Mouse (Mus musculus) adrenal gland, postnatal 25 days (tissue): ENCODE measurements at regions not wholly inside any gene's neighbourhood (a gene's known extent, or its start where the extent isn't known, plus 50 kb on each side); places are given as distances from the start of the nearest gene placed in this dataset.

Source experiments
- DNase-seq: peaks from one replicate; pipeline ENCODE4 v3.0.0; 2021; ENCODE audit warnings: mixed read lengths

DNA sequence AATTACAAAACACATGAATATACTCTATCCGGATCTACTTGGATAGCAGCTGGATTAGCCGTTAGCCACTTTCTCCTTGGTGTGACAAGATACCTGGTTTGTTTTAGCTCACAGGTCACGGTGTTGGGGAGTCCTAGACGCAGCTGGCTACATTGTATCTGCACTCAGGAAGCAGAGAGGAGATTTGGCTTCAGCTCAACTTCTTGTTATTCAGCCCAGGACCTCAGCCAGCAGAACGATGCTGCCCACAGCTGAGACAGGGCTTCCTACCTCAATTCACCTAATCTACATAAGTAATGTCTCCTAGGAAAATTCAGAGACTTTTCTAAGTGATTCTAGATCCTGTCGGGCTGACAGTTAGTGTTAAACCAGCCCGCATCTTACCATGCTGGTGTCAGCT, 289.4 kb downstream of the 3100002H09Rik start:
- DNase-seq: no peak

DNA sequence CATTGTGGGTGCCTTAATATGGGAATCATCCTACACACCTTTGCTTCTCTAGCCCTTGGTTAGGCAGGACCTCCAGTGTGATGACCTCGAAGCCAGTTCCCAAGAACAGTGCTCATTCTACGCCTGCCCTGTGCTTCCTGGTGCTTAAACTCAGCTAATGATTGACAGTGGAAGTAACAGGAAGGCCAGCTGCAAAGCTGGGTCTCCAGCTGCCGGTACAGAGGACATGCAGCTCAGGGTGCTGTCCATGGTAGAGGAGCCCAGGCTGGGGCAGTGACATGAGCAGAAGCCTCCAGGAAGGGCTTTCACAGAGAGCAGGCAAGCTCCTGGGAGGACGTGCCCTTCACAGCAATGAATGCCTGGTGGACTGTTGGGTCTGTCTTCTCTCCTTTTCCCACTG, 293.6 kb downstream of the 3100002H09Rik start:
- DNase-seq: no peak

DNA sequence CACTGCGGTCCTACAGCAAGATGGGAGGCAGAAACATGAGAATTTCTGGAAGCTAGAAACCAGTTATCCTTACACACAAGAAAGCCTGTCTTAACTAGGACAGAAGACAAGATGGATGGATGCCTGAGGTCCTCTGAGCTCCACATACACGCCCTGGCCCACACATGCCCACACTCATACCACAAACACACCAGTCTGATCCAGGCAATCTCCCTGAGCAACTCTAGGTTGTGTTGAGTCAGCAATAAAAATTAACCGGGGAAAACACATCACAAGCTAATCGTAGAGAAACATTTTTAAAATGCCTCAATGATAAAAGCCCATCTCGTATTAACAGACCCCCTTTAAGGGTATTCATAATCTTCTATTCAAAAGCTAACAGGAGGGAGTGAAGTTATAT, 298.9 kb downstream of the 3100002H09Rik start:
- no peak for DNase-seq

DNA sequence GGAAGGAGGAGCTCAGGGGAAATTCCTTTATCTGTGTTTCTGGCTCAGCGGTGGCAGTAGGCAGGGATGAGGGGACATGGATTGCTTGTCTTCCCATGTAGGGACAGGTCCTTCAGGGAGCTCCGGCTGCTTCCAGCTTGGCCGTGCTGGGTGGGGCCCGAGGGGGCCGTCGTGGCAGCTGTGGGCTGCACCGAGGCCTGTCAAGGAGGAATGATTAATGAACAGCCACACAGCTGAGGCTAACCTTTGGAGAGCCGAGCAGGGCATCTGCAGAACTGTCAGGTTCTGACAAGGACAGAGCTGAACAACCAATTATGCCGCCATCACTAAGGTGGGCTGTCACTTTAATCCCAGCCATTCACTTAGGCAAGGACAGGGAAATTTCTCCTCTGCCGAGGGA, 300.0 kb downstream of the 3100002H09Rik start:
- DNase-seq: no peak

DNA sequence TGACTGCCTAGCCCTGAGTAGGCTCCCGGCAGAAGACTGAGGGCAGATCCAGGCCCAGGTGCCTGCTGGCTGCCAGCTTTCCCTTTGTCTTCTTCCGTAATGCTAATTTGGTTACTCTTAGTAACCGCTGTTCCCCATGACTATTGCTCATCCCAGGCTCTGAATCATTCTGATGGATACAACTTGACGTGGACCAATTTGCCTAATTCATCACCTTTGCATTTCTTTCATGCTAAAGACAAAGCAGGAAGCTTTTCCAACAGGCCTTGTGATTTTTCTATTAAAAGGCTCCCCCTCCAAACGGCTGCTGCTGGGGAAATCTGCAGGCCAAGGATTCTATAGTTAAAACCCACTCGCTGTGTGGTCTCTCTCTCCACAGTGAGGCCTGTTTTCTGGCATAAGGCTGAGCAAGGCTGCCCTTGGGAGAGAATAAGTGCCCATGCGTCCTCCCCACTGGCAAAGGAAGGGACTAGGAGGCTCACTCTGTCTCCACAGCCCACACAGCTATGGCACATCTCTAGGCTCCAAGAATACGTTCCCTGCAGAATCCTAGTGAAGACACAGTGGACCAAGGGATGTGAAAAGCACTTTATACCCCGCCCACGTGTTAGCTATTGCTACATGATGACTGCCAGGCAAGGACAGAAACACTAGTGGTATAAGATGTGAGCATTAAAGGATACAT, 304.6 kb downstream of the 3100002H09Rik start:
- DNase-seq: no peak

DNA sequence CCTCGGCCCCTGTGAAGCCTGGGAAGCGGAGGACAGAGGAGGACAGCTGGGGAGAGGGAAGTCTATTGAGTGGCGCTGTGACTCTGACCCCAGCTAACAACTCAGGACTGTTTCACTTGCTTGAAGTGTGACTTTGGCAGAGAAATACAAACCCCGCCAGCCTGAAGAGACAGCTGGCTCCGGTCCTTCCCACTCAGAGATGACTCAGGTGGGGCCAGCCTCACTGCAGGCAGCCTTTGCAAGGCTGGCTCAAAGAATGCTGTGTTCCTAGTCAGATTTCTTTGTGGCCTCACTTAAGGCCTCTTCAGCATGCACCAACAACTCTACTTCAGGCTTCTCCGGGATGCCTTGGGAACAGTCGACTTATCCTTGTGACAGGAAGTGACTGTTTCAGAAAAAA, 307.7 kb downstream of the 3100002H09Rik start:
- no peak for DNase-seq

DNA sequence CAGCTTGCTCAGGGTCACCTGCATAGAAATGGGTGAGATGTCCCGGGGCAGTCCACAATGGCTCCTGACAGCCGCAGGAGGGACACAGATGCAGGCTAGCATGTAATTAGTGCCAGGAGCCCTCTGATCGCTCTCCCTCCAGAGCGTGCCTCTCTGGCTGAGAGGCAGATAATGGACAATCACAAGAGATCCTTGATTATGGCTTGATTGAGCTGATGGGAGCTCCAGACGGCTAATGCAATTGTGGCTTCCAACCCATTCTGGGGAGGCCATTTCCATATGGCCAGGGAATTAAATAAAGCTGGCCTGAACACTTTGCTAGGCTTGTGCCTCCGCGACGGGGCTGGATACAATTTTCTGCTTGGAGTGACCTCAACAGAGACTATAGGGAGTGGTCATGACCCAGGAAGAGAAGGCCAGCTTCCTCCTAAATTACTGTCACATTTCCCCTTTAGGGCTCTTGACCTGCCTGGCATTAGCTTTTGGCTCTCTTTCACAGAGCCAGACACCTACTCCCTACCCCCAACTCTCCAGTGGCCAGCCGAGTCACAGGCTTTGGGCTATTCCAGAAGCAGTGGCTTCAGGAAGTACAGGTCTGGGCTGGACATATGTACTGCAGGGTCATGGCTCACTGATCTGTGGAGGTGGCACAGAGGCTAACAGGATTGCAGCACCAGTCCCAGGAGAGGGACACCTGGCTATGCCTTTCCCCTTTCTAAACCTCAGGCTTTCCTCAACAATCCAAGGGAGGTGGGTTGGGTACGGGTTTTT, 311.8 kb downstream of the 3100002H09Rik start:
- no peak for DNase-seq

DNA sequence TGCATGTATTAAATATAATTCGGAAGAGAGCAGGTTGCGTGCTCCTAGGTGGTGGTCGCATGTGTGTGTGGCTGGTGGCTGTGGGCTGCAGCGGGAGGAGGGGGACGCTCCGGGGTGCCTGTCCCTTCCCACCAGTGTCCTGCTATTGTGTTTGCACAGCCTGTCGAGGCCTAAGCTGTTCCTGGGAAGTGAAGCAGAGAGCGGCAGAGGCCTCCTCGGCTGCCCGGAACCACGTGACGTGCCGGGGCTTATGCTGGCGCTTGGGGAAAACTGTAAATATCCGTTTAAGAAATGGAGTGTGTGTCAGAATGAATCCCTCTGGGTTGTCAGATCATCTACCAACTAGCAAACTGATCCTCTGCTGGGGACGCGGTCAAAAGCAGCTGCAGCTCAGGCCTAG, 318.3 kb downstream of the 3100002H09Rik start:
- no peak for DNase-seq

DNA sequence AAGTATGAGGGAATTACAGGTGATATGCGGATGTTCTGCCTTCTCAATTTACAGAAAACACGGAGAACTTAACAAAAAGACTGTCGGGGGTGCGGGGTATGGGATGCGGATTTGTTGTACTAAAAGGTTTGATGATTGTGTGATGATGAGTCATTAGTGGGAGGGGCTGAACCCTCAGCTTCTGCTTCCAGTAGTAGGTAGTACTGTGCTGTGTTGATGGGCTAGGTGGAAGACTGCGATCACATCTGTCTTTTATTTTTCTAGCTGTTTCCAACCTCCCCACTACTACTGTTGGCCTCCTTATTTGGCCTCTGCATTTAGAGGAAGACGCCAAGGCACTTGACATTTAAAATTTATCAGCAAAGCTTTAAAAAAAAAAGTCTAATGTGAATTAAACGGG, 318.8 kb downstream of the 3100002H09Rik start:
- DNase-seq: no peak

DNA sequence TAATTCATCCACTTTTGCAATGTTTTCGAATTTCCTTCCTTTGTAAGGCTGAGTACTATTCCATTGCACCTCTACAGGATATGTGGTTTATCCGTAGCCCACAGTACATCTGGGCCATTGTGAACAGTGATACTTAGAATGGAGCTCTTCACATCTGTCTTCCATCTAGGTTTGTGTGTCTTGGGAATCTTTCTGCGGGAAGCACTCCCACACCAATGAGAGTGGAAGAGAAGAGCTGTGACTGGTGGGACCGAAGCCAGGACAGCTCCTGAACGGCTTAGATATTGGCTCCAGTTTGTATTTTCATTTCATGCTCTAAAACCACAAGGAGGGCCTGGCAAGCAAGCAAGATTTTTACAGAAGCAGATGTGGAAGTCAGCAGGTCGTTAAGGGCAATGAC, 323.1 kb downstream of the 3100002H09Rik start:
- no peak for DNase-seq

DNA sequence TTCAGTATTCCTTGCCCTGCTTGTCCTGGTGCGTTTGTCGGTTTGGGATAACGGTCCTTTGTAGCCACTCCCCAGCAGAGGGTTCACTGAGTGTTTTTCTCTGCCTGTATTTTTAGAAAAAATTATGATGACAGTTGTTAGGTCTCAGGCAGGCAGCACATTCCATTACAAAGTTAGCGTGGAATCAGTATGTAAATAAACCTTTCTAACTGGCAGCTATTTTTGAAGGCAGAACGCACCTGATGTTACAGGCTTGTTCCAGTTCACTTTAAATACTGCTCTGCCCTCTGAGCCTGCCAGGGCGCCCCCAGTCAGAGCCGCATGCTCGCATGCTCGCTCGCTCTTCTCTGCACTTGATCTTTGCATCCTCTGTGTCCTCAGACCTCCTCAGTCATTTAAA, 331.9 kb downstream of the 3100002H09Rik start:
- no peak for DNase-seq

DNA sequence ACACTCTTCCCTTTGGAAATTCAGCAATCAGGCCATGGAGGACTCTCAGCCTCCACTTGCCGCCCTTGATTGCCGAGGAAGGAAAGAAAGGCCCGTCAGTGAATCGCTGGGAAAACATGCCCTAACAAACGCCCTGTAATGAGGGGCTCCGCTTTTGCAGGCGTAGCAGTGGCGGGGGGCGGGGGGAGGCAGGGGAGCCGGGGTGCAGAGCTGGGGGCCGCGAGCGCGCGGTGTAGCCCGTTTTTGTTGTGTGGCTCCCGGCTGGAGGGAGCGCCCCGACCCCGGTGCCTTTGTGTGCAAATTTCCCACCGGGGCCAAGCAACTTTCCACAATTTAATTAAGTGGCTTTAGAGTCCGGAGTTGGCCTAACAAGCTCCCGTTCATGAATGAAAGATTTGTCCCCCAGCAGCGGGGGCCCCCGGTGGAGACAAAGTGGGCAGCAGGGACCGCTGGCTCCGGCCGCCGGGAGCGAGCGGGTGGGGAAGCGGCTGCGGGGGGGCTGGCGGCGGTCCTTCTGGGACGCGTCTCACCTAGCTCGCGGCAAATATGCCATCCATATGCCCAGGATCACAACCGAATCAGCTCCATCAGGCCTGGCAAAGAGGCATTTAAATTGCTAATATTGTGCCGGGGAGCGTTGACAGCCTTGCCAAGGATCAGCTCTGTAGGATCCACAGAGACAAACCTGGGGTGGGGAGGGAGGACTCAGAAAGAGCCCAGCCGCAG, 333.0 kb downstream of the 3100002H09Rik start:
- DNase-seq: no peak

DNA sequence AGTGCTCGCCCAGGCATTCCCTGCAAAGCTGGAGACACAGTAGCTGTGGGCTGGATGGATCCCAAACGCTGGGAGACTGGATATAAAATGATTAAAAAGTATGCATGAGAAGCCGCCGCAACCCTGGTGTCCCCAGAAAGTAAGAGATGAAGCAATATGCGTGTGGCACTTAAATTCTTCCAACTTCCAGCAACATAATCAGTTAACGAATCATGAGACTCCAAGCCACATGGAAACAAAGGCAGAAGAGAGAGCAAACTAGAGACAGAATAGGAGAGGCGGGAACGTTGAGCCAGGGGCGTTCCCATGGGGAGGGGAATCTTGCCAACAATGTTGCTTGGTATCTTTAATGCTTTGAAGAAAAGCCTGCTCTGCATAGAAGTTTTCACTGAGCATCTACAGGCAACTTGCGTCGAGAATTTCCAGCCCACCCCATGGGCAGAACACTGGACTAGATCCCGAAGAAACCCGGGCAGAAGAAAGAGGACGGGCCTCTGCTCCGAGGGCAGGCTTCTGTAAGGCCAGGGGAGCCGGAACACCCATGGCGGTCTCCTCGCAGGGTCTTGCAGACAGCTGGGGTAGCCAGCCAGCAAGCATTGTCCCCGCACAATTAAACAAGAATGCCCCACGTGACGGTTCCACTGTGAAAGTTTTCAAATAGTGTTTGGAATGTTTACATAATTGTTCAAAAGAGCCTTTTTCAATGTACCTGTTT, 333.7 kb downstream of the 3100002H09Rik start:
- DNase-seq: no peak

DNA sequence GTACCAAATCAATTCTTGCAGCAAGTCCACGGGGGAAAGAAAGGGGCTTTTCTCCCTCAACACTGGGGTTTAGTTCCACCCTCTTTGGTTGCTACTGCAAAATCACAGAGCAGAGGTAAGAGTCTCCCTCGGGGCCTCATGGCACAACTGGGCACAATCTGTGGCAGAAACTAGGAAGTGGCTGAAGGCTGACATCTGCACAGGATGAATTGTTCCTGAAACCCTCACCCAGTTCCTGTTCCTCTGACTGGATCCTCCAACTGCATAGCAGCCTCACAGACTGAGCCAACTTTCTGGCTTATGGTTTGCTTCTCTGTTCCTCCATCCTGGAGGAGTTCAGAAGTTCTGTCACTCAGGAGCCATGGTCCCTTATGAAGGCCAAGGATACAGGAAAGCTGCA, 338.6 kb downstream of the 3100002H09Rik start:
- no peak for DNase-seq

DNA sequence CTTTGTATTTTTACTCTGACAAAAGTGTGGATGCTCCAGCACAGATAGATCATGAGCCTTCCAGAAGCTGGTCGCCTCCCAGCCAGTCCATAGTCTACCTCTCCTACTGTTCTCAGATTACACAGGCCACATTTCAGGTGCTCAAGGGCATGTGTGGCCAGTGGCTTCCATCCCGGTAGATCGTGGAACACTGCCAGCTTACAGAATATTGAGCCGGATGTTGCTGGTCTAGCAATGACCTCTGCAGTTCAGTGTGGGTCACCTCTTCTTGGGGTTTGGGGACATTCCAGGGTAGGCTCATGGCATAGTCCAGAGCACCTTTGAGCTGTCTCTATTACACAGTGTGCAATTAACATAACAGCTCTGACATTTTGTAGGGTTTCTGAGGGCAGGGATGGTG, 342.2 kb downstream of the 3100002H09Rik start:
- DNase-seq: no peak

DNA sequence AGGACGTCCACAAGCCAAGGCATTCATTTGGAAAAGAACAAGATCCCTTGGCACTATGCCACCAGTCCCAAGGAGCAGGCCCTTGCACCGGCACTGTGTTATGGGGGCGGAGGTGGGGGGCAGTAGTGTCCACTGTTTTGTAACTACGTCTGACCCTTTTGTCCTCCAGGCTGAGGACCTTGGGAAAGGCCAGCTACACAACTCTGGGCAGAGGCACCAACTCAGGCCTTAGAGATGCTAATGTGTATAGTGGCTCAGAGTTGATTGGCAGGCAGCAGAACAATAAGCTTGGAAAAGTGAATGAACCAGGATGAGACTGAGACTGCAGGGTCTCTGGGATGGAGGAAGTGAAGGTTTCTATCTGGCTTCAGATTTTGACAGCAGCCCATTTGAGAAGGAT, 344.0 kb downstream of the 3100002H09Rik start:
- DNase-seq: no peak

DNA sequence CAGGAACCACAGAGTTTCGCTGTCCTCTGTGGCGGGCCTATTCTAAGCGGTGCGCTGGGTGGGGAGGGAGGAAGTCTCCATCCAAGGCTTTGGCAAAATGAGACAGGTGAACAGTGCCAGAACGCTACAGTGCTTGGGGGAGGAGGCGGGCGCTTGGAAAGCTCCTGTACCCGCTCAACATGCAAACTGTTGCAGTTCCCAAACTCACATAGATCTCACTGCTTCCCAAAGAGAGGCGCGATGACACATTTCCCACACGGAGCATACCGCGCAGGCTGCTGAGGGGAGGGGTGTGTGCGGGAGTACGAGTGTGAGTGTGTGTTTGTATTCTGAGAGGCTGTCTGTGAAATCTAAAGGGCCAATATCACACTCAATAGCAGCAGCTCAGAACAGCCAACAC, 345.1 kb downstream of the 3100002H09Rik start:
- DNase-seq: no peak

DNA sequence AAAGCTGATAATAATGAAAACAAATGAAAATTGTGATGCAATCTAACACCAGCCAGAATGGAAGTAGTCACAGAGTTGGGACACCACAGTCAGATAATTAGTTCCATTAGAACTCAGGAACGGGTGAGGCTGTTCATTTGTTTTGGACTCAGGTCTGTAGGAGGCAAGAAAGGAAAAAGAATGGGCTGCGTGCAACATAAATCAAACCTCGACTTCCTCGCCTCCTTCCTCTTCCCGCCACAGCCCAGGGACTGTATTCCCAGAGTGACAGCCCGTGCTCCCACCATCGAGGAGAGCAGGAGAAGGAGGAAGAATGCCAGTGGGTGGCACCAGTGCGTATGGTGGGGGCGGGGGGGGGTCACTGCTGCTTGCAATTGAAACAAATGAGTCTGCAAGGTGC, 339.2 kb upstream of the 4930535I16Rik start:
- no peak for DNase-seq

DNA sequence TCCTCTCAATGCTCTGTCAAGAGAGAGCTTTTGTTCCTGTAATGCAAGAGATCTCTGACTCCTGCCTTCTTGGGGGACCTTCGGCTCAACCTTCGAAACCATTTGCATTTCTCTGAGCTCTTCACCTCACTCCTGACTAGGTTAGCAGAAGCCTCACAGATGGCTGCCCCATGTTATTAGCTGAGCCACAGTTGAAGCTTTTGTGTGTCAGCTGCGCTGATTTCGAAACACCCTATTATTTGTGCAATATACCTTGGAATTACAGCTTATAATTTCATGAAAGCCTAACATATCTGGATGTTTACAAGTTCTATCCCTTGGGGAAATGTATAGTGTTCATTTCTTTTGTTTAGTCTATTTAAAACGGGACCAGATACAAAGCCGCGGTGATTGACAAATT, 338.7 kb upstream of the 4930535I16Rik start:
- DNase-seq: no peak

DNA sequence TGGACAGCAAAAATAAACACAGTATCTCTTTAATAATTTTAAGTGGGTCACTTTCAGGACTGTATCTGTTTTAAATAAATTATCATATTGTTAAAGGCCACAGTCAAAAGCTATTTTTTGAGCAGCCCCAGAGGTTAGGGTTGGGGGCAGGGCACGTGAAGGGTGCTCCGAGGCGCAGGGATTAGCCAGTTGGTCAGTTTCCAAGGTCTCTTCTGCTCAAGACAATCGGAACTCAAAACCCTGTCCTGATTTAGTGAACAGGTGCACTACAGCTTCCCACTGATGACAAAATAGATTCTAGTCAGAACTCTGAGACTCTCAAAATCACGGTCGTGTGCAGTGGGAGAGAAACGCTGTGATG, 337.3 kb upstream of the 4930535I16Rik start:
- no peak for DNase-seq

DNA sequence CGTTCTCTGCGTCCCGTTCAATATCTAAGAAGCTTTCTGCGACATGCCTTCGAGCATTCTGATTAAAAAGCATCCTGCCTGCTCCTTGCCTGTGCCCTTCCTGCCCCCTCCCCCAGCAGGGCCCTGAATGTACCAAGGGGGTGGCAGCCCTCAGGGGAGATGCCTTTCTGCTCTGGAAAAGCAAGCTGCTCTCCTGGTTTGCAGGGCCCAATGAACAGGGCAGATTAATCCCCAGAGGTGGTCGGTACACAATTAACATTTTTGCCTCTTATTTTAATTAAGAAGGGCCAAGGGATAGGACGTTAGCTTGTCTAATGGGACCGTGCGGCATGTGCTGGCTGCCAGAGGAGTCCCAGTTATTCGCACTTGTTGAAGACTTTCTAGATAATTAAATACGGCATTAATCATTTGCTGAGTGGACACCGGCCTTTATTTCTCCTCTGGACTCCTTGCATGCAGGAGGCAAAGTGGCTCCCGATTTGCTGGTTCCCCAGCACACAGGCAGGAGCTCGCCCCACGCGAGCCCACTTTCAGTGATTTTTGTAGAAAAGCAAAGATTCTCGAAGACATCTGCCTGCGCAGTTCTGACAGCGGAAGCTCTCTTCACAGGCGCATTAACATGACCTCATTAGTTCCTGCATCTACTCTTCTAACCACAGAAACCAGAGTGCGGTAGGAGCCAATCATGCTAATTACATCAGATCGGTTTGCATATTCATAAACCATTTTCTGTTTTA, 336.8 kb upstream of the 4930535I16Rik start:
- DNase-seq: no peak

DNA sequence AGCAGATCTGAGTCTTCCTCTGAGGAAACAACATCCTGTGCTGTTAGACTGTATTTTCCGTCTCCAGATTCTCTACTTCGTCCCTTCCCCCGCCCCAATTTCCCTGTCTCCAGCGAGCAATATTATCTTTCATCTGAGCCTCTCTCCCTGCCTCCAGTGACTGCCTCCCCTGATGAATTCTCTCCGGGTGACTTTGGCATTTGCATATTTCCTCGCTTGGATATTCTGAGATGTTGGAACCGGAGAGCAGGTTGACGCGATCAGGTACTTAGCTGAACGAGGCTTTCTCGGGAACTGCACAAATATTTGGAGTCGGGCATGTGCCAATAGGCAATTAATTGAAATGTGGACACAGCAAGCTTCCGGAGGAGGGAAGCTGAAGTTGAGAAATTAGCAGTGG, 323.8 kb upstream of the 4930535I16Rik start:
- DNase-seq: no peak
